Mouse (Mus musculus) right cerebral cortex, postnatal 14 days (tissue): ENCODE data around the gene Dhx9.
"Not testable (repeated sequence)": the region's sequence is repeated elsewhere in the genome, so short reads cannot be mapped to it uniquely, and the experiment has no call there.

Source experiments
- DNase-seq: peaks from one replicate; pipeline ENCODE4 v3.0.0; 2022

The Dhx9 gene

GRCm38 (mm10) chr1:153487500-153487879 is at the start of gene Dhx9:
Dhx9 (minus strand) TSS chr1:153487660.
- DNase-seq, result peak; percentile 98

DNA sequence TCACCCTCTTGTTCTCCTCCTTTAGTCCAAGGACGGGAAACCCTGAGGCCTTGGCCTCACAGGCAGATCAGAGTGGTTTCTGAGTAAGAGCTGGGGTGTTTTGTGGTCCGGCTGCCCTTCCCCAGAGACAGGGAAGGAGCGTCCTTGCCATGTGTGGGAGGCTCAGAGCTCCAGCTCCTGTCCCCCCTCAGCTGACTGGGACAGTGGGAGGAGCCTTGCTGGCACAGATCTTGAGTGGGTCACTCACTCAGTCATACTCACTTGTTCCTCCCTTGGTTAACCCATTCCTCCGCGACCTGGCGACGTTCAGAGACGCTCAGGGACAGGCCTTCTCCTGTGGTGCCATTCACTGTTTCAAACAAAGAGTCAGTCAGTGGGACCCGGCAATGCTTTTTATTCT is 48.2 kb upstream of the Dhx9 start:
- DNase-seq, result peak; percentile 19

DNA sequence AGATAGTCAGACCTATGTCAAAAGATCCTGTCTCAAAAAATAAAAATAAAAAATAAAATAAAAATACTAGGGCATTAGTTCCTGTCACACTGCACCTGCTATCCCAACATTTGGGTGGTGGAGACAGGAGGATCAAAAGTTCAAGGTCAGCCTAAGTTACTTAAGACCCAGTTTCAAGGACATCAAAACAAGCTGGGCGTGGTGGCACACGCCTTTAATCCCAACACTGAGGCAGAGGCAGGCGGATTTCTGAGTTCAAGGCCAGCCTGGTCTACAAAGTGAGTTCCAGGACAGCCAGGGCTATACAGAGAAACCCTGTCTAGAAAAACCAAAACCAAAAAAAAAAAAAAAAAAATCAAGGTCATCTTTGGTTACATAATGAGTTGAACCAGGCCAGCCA is 45.4 kb upstream of the Dhx9 start:
- DNase-seq, result not testable (repeated sequence)

GRCm38 (mm10) chr1:153532234-153532841 is 44.9 kb upstream of the Dhx9 start:
- peak; percentile 23 for DNase-seq

DNA sequence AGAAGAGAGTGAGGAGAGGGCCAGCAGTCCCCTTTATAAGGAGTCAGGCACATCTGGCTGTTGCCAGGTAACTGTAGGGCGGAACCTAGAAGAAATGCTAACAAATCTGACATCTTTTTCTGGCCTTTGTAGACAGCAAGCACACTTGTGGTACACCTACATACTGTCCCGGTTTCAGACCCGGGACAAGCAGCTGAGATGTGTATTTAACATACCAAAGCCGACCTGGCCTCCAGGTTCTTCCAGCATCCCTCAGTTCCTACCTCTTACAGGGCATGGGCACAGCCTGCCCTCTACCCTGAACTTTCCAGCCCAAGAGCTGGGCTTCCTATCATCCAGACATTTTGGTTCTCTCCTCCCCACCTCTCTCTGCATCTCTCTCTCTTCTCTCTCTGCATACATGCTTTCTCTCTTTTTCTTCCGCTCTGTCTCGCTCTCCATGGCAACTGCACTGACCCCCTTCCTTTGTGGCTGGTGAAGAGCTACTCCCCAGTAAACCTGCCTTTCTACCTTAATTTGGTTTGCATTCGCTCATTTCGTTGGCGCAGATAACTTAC is 44.3 kb upstream of the Dhx9 start:
- no peak for DNase-seq

DNA sequence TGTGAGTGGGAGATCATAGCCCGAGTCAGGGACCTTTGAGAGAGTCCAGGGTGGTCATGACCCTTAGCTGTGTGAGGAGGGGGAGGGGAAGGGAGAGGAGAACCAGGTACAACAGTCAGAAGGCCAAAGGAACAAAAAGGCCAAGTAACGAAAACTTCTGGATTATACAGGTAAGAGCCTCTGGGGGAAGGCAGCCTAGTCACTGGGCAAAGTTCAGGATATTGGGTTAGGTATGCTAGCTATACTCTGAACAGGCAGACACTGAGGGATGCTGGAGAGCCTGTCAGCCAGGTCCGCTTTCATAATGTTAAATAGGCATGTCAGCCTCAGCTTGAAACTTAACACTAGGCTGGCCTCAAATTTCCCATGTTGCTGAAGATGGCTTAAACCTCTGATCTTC is 34.7 kb upstream of the Dhx9 start:
- no peak for DNase-seq

DNA sequence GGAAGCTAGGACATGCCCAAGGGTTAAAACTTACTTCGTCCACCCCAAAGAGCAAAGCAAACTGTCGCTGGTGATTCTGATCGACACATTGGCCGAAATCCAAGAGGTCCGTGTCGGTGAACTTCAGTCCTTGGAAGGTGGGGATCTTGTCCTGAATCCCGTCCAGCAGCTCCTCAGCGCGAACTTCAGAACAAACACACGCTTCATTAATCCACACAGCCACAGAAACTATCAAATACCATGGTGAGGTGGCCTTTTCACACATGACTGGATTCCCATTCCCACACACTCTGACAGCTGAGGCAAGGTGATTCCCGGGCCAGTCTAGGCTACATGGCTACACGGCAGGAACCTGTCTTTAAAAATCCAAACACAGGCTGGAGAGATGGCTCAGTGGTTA is 27.9 kb upstream of the Dhx9 start:
- no peak for DNase-seq

DNA sequence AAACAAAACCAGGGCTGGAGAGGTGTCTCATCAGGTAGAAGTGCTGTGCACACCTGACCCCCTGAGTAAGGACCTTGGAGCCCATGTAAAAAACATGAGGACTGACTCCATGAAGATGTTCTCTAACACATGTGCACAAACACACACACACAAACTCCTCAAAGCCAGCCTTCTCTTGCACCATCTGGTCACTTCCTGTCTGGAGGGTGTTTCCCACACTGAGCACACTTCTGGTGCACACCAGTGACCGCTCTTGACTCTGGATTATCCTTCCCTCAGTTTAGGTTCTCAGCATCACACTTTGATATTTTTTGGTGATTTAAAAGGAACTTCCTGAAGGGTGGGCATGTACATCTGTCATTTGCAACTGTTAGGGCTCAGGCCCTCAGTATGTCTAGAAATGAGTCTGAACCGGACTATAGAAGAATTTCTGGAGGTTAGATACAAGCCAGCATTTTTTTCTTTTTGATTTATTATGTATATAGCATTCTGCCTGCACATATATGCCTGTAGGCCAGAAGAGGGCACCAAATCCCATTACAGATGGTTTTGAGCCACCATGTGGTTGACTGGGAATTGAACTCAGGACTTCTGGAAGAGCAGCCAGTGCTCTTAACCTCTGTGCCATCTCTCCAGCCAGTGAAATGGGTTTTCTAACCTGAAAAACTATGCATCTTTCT is 23.0 kb upstream of the Dhx9 start:
- no peak for DNase-seq

GRCm38 (mm10) chr1:153509569-153509968 is 22.1 kb upstream of the Dhx9 start:
- DNase-seq, result not testable (repeated sequence)

- no peak for DNase-seq
Measured at GRCm38 (mm10) chr1:153509012-153509411, 21.6 kb upstream of the Dhx9 start.

- DNase-seq, result no peak
Measured at GRCm38 (mm10) chr1:153506266-153506665, 18.8 kb upstream of the Dhx9 start.

DNA sequence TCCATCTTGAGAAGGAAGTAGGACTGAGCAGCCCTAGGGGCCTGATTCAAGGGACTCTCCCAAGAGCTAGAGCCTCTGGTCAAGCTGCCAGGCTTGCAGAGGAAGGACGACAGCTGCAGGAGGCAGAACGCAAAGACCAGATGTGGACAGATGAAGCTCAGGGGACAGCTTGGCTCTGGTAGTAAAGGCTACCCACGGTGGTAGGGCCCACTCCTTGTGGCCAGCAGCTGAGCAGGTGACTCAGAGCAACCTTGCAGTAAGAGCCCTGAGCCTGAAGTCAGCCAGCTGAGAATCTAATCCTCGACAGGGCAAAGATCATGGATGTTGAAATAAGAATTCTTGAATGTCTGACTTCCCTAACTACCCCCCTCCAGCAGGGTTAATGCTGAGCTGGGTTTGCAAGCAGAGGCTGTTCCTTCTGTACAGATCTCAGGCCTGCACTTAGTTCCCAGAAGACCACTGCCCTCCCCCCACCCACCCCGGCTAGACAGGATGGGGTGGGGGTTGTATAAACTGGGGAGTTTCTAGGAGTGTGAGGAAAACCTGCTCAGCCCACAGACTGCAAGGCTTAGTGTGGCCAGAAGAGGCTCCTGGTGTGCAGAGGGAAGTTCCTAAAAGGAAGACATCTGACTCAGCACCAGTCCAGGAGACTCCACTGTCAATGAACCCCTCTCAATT is 14.3 kb upstream of the Dhx9 start:
- no peak for DNase-seq

DNA sequence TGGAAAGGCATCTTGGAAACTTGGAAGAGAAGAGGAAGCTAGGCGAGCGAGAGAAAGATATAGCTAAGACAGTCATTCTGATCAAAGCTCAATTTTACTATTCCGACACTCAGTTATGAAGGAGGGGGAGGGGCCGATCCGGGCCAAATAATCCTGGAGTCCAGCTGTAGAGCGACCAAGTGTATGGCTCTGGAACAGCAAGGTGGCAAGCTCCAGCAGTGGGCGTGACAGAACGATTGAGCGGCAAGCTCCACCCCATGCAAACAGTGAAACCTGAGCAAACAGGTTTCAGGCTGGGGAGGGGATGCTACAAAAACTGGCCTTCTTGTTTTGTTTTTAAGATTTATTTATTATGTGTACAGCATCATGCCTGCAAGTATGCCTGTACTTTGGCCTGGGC is 12.6 kb upstream of the Dhx9 start:
- no peak for DNase-seq

- no peak for DNase-seq
Measured at GRCm38 (mm10) chr1:153496030-153496429, 8.6 kb upstream of the Dhx9 start.

DNA sequence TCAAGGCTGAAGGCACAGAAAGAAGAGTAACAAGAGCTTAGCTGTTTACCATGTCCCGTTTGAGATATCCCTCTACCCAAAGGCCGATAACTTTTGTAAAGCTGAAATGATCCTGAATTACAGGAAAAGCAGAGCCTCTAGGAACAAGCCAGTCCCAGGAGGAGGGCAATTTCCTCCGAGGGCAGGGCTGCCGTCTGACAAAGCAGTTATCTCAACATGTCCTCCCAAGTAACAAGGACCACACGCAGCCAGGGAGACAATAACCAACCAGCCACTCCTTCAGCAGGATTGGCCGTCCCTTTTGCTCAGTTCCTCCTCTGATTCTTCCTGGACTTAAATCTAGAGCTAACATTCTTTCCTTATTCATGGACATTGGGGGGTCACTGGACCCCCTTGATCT is 6.5 kb upstream of the Dhx9 start:
- DNase-seq, result no peak

- no peak for DNase-seq
Measured at GRCm38 (mm10) chr1:153493338-153493737, 5.9 kb upstream of the Dhx9 start.

GRCm38 (mm10) chr1:153491822-153492221 is 4.4 kb upstream of the Dhx9 start:
- DNase-seq, result no peak

DNA sequence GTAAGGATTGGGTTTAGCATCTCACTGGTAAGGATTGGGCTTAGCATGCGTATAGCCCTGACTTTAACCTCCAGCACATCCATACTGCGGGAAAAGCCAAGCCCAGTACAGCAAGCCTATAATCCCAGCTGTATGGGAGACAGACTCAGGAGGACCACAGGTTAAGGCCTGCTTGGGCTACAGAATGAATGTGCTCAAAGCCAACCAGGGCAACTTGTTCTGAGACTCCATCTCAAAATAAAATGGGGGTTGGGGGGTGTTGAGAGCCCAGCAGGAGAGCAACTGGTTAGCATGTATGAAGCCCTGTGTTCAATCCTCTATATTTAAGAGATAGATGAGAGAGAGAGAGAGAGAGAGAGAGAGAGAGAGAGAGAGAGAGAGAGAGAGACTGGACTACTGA is 3.9 kb upstream of the Dhx9 start:
- DNase-seq, result no peak

- DNase-seq, result no peak
Measured at GRCm38 (mm10) chr1:153489963-153490362, 2.5 kb upstream of the Dhx9 start.

DNA sequence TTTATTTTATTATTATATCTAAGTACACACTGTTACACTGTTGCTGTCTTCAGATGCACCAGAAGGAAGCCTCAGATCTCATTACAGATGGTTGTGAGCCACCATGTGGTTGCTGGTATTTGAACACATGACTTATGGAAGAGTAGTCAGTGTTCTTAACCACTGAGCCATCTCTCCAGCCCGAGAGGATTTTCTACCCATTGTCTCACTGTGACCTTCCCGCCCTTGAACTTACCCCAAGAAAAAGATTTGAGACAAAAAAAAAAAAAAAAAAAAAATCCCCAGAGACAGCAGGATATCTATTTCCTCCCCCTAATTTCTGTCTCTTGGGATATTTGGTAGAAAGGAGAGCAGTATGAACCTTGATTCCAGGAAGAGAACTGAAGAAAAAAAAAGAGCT is 2.1 kb upstream of the Dhx9 start:
- no peak for DNase-seq

GRCm38 (mm10) chr1:153489132-153489531 is 1.7 kb upstream of the Dhx9 start:
- peak; percentile 34 for DNase-seq

DNA sequence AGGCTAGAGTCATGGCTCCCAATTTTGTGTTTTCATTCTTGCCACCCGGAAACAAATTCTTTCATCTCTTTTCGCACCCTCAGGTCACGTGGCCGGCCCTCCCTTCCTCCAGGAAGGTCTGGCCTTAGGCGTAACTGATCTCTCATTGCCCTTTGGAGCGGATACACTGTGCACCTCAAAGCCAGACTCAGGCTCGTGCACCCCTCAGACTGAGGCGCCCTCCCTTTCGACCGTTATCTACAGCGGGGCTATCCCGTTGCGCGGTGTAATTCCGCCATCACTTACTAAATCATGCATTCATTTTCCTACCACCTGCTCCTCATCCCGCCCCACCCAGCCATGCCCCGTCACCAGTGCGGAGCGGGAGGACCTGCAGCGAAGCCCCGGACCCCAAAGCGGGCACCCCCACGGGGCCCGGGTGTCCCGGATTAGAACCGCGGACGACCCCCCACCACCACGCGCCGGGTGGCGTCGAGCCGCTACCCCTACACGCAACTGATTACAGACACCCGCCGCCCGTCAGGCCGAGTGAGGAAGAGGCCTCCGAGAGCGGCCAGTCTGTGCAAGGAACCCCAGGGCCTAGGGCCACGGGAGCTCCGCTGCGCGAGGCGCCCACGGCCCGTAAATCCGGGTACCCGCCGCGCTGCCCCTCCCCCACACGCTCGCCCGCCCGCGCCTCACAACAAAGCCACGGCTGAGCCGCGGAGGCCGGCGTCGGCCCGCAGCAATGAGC is 527 bp downstream of the Dhx9 start:
- DNase-seq, result peak; percentile 88

DNA sequence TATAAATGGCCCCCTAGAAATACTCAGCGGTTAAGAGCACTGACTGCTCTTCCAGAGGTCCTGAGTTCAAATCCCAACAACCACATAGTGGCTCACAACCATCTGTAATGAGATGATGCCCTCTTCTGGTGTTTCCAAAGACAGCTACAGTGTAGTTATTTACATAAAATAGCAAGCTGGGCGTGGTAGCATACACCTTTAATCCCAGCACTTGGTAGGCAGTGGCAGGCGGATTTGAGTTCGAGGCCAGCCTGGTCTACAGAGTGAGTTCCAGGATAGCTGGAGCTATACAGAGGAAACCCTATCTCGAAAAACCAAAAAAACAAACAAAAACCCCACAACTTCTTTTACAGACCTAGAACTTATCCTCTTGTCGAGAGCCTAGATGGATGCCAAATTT is 1.3 kb downstream of the Dhx9 start:
- DNase-seq, result not testable (repeated sequence)
